Mouse (Mus musculus) CD4-positive, CD25-positive, alpha-beta regulatory T cell, adult 9 weeks (primary cell): Measurements from ENCODE around the gene Enkd1. TPM values are rescaled to one million over a fixed set of nuclear protein-coding genes. Genes with fewer than 3 reads are reported as not detected.

Source experiments
- polyA plus RNA-seq: library from polyadenylated mRNA; unstranded; fragments of 100-300 nt; shearing (Covaris generic); gene quantifications from one replicate; pipeline ENCODE4 v1.2.1, GENCODE M21; 2017

Enkd1 gene
- polyA plus RNA-seq, result 3.4 TPM

GRCm38 (mm10) chr8:105707498-105708403 lies at the start of gene Enkd1, which contains the start of gene 4933405L10Rik:
Gene Enkd1 (minus strand): TSS chr8:105708210.
Gene 4933405L10Rik (plus strand): TSS chr8:105707655.

DNA sequence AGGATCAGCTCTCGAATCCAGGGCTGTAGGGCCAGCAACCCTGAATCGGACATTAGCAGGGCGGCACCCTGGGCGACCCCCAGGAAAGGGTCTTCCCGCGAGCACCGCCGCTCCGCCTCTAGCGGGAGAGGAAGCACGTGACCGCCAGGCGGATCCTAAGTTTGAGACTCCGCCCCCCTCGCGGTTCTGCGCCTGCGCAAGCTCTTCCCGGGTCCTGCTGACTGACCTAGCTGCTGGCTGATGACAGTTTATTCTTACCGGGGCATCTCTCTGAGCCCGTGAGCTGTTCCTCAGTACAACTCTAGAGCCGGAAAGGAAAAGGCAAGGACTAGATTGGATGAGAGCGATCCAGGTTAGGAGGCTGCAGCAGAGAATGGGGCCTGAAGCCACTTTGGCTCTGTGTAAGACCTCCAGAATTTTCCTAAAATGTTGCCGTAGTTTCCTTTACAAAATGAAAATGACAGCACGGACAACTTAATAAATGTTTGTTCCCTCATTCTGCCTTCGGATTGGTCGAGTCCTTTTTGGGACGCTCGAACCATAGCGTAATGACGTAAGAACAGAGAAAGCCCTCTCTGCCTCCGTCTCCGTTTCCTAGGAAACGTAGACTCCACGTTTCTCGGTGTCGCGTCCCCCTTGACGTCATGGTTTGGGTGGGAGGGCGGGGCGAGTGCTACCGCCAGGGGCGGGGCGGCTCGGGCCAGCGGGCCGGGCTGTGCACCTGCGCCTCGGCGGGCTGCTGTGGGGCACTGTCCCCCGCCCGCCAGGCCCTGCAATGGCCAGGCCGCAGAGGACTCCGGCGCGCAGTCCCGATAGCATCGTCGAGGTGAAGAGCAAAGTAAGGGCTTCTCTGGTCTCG lies 6.8 kb downstream of the Enkd1 start, which contains the start of the genes Acd and Pard6a:
Gene Acd (minus strand): TSS at position 137 of the 859 bp plus-strand sequence.
Gene Pard6a (plus strand): TSS at position 183 of the 859 bp plus-strand sequence.

DNA sequence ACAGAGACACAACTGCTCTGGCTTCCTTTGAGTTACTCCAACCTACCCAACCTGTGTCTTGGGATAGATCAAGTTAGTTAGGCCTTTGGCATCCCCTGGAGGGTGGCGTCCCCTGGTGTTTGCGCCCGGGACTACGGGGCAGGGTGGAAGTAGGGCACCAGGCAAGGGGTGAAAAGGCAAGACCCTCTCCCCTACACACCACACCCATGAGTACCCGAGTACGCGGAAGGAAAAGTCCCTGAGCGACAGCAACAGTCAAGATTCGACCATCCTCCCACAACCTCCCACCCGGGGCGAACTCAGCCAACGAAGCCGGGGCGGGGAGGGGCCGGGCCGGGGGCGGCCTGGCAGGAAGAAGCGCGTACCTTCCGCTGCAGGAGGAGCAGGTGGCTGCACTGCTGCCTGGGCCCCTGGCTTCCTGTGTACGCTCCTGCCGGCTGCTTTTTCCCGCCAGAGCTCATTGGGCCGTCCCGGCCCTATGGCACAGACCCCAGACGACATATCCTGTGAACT lies 22.2 kb downstream of the Enkd1 start, which contains the start of gene Carmil2:
Gene Carmil2 (plus strand): TSS at position 479 of the 513 bp plus-strand sequence.

Other genes with a start within 250 kb of the Enkd1 start
- gene Tppp3, start 236.7 kb downstream of the Enkd1 start, polyA plus RNA-seq, result not detected
- 2.3 TPM for gene Zdhhc1, start 211.3 kb downstream of the Enkd1 start, polyA plus RNA-seq
- not detected for gene Hsd11b2, start 189.5 kb downstream of the Enkd1 start, polyA plus RNA-seq
- gene Atp6v0d1, start 142.2 kb downstream of the Enkd1 start, polyA plus RNA-seq, result 55.5 TPM
- 11.5 TPM for gene Ripor1, start 103.0 kb downstream of the Enkd1 start, polyA plus RNA-seq
- 33.9 TPM for gene Ctcf, start 71.6 kb downstream of the Enkd1 start, polyA plus RNA-seq
- 0.72 TPM for gene Agrp, start 70.8 kb downstream of the Enkd1 start, polyA plus RNA-seq
- gene Carmil2, start 21.9 kb downstream of the Enkd1 start, polyA plus RNA-seq, result 12.1 TPM
- 95.6 TPM for gene Acd, start 7.1 kb downstream of the Enkd1 start, polyA plus RNA-seq
- gene Pard6a, start 7.1 kb downstream of the Enkd1 start, polyA plus RNA-seq, result 10.6 TPM
- not detected for gene 4933405L10Rik, start 555 bp downstream of the Enkd1 start, polyA plus RNA-seq
- gene Gfod2, start 50.5 kb upstream of the Enkd1 start, polyA plus RNA-seq, result 5.5 TPM
- 34.6 TPM for gene Ranbp10, start 119.1 kb upstream of the Enkd1 start, polyA plus RNA-seq
- gene Tsnaxip1, start 119.5 kb upstream of the Enkd1 start, polyA plus RNA-seq, result not detected
- gene Cenpt, start 145.1 kb upstream of the Enkd1 start, polyA plus RNA-seq, result 20.2 TPM
- gene Thap11, start 146.9 kb upstream of the Enkd1 start, polyA plus RNA-seq, result 7.6 TPM
- gene Nutf2, start 152.4 kb upstream of the Enkd1 start, polyA plus RNA-seq, result 17.9 TPM
- gene Edc4, start 172.7 kb upstream of the Enkd1 start, polyA plus RNA-seq, result 105 TPM
- gene Nrn1l, start 185.4 kb upstream of the Enkd1 start, polyA plus RNA-seq, result 2.1 TPM
- gene Pskh1, start 192.2 kb upstream of the Enkd1 start, polyA plus RNA-seq, result 28.0 TPM
- 2.8 TPM for gene Ctrl, start 225.7 kb upstream of the Enkd1 start, polyA plus RNA-seq
- 552 TPM for gene Psmb10, start 230.2 kb upstream of the Enkd1 start, polyA plus RNA-seq
- 0.55 TPM for gene Lcat, start 235.2 kb upstream of the Enkd1 start, polyA plus RNA-seq